Mouse (Mus musculus): Measurements from ENCODE around the gene Mblac2.

DNA sequence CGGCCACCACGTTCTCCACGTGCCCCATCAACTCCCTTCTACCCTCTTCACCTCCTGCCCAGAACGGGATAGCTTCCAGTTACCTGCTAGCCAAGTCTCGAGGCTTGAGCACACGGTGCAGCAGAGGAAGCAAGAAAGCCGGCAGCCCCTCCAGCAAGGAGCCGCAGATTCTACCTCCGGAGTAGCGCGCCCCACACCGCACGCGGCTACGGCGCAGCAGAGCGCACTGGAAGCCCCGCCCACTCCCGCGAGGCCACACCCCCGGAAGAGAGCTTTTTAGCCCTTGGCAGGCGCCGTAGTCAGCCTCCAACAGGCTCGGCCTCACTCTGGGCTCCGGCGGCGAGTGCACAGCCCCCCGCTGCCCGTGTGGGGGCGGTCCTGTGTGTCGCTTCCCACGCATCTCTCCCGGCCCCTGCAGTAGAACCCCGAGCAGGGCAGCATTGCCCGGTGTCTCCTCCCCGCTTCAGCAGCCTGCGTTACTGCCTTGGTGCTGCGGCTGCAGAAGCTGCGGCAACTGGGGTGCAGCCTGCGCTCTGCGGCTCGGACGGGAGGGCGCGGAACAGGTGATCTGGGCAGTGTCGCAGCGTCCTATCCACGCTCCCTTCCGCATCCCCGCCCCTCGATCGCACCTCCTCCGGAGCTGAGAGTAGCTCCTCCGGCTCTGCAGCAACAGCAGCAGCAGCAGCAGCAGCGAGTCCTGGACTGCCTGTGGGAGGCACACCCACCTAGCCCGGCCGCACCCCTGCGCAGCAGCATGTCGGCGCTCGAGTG lies at the start of gene Mblac2, which contains the start of gene Polr3g:
- TF ChIP-seq CTCF (IDR thresholded peaks at IDR 0.05; ENCODE audit: borderline replicate concordance, control insufficient read depth, extremely low read depth, insufficient read depth, low read length, poor library complexity) (0 out of 2 replicates have a peak, but pooled peaks have one; percentile 45), POLR2A (IDR thresholded peaks at IDR 0.05; ENCODE audit: control insufficient read depth, extremely low read depth, insufficient read depth, low read length, poor library complexity) (peak; percentile 69; the same call in 1 of the 2 replicates)
